Mouse (Mus musculus) kidney, adult 2 months (tissue): ENCODE measurements at regions not wholly inside any gene's neighbourhood (a gene's known extent, or its start where the extent isn't known, plus 50 kb on each side); places are given as distances from the start of the nearest gene placed in this dataset.

Source experiments
- CTCF ChIP-seq: fragments of 200-500 bp; conservative IDR thresholded peaks from 2 replicates; pipeline ENCODE4 v1.5.1; 2011; ENCODE audit warnings: low read depth, mild to moderate bottlenecking, control low read depth, low read length, moderate library complexity, mixed read lengths; ENCODE audit not compliant: insufficient read depth, insufficient read length
- POLR2A ChIP-seq: fragments of 200-500 bp; IDR thresholded peaks from one replicate; pipeline ENCODE4 v1.6.1; 2011; ENCODE audit warnings: low read depth, low read length, control low read depth

DNA sequence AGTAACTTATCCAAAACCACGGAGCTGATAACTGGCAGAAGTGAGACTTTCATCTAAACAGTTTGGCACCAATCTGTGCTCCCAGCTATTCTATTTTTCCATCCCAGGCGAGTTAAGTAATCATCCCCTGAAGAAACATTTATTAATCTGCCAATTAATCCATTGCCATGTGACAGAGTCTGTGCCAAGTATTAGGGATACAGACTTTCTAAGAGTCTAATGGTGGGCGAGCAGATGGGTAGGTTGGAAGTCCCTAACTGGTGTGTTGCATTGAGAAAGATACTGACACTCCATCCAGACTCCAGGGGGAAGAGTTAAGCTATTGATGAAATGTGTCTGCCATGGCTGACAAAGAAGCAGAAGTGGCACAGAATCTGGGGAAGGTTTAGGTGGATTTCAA is 346.8 kb upstream of the Gm765 start:
- no peak for TF ChIP-seq POLR2A
- TF ChIP-seq CTCF, result no peak
